Mouse (Mus musculus): ENCODE data around the gene Mrps15.

The Mrps15 gene

DNA sequence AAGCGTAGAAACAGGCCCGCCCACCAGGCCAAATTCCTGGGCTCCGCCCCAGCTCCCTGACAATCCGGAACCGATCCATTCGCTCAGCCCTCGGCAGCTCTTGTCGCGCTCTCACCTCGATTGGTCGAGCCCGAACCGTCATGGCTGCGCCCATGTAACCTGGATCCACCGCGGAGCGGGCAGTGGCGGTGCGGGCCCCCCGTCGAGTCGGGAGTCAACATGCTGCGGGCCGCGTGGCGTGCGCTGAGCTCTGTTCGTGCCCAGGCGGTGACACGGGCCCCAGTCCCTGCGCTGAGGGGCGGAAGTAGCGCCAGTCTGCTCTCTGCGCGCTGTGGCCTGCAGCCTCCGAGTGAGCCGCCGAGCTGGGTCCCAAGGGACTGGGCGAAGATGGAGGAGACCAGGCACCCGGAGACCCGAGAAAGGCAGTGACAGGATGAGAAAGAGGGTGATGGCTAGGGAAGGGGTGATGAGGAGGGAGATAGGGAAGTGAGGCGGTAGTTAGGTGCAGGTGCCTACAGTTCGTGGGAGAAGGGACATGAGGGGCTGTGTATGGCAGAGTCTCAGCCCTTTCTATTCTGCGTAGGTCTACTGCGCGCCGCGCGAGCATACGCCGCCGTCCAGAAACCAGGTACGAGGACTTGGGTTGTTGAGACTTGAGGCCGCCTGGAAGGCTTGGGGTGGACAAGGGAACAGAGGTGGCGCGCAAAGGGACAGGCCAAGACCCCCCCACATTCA is at the start of gene Mrps15:
Gene Mrps15 (plus strand): TSS at position 75 of the 735 bp plus-strand sequence.
- peak; percentile 89 to 95 for DNase-seq (ENCODE audit: inconsistent age in 2 of 2, low spot score in 1 of 2)

DNA sequence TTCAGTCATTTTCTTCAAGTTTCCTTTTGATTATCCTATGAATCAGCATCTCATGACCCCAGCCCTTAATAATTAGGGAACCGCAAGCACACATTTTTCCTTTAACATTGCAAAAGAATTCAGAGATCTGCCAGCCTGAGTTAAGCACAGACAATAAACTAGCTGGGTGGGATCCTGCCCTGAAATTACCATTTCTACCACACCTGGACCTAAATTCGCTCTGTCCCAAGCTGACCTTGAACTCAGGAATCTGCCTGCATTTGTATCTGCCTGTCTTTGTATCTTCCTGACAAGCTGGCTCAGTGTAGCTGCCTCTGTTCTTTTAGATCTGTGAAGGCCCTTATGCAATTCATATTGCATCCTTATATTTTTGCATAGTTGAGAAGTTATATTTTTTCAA is 48.9 kb upstream of the Mrps15 start:
- DNase-seq (ENCODE audit: inconsistent age in 2 of 2, low spot score in 1 of 2) = no peak

DNA sequence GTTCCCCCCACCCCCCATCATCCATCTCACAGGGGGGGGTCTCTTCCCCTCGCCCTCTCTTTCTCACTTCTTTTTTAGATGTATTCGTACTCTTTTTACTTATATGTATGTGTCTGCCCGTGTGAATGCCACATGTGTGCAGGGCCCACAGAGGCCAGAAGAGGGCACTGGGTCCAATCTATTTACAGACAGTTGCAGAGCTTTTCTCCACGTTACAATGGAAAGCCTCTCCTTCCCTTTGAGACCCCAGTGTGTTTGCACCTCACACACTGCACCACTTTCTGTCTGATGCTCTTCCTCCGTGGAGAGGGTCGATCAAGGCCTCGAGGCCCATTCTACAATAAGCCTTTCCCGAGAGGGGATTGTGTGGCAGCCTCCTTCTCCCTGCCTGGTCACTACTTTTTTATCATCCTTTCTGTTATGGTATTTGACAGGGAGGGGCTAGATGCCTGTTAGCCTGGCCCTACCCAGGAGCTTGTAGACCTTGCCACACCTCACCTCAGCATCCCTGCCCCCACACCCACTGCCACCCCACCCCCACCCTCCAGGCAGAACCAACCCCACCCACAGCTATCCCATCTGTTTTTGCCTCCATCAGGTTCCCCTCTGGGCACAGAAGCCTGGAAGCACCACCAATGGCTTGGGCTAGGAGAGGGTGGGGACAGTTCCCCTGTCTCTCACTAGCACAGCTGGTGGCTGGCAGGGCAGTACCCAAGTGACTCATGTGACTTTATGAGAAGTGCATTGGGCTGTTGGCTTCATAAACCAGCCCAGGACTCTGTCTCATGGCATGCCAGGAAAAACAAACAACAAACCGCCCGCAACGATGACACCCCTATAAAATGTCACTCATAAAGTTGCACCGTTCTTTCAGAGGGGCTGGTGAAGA is 45.2 kb upstream of the Mrps15 start:
- DNase-seq (ENCODE audit: inconsistent age in 2 of 2, low spot score in 1 of 2) = no peak

DNA sequence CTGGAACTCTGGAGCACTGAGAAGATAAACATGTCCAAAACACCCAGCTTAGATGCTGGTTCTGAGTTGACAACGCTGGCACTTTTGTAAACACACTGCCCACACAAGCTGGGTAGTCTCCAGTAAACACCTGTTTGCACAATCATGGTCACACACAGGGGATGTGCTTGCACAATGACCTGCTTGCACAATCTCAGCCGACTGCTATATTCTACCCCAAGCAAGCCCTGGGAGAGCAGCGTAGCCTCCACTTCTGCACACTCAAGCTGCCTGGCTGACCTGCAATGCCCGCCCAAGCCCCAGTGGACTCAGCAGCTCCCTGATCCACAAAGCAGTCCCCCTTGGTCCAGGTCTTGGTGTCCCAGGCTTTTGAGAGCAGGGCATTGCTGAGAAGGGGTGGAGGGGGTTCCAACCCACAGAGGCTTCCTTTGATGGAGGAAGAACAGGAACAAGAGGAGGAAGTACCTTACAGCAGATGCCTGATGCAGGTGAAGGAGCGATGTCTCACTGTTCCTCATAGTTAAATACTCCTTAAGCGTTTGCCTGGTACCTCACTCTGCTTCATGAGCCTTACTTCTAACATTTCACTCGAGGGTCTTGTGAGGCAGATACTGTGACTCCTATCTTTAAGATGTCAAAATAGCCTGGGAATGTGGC is 28.9 kb upstream of the Mrps15 start:
- DNase-seq (ENCODE audit: inconsistent age in 2 of 2, low spot score in 1 of 2) = peak in 1 of 2 experiments; percentile 34

DNA sequence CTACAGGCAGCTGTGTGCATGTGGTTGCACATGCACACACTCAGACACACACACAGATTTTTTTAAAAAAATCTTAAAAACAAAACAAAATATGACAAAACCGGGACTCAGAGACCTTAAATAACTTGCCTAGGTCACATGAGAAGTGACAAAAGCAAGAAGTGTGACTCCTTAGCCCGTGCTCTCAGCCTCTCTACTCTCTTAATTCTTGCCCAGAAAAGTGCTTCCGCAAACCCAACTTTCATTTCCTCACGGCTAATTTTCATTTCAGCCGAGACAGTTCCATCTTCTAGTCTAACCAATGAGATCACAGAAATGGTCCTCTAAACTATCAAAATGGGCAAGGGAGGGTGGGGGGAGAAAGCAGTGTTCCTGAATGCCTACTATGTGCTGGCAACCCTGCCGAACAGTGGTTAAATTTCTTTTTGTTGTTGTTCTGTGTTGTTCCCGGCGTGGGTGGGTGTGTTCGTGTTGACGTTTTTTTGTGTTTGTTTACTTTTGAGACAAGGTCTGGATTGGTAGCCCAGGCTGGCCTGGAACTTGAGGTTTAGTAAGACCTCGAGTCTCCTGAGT is 27.7 kb upstream of the Mrps15 start:
- no peak for DNase-seq (ENCODE audit: inconsistent age in 2 of 2, low spot score in 1 of 2)

DNA sequence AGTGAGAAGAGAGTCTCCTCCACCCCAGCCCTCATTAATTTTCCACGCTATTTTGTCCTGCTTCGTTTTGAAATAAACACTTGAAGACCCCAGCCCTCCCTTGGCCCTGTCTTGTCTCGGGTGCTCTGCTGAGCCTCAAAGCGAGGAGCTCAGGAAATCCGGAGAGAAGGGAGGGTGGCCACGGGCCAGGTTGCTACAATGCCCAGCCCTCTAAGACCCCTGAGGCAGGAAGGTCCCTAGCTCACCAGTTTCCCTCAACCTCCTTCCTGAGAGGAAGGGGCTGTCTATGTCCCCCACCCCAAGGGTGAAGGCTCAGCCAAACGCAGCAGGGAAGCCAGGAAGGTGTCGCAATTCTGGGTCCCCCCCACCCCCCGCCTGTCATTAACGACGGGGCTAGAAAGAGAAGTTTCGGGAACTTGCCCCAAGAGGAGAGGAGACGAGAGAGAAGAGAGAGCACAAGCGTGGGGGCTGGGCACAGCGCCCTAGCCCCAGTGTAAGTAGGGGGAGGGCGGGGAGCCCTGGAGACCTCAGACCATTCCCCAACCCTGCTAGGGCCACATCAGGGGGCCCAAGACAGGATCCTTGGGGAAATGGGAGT is 22.3 kb upstream of the Mrps15 start, which contains the start of gene Csf3r:
Gene Csf3r (plus strand): TSS at position 248 of the 598 bp plus-strand sequence.
- no peak for DNase-seq (ENCODE audit: inconsistent age in 2 of 2, low spot score in 1 of 2)

DNA sequence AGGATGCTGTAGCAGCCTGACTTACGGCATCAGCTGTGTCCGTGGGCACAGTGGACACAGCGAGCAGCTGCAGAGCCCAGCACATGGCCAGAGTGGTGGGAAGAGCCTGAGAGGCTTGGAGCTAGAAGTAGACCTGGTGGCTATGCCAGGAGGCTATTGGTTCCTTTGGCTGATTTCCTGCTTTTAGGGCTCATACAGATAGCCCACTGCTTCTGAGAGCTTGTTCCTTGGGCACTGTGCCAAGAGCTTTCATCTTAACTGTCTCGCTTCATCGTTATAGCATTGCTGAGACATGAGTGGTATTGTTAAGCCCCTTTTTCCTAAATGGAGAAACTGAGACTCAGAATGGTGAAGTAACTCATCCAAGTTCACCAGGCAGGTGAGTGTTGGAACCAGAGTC is 20.9 kb upstream of the Mrps15 start:
- no peak for DNase-seq (ENCODE audit: inconsistent age in 2 of 2, low spot score in 1 of 2)

DNA sequence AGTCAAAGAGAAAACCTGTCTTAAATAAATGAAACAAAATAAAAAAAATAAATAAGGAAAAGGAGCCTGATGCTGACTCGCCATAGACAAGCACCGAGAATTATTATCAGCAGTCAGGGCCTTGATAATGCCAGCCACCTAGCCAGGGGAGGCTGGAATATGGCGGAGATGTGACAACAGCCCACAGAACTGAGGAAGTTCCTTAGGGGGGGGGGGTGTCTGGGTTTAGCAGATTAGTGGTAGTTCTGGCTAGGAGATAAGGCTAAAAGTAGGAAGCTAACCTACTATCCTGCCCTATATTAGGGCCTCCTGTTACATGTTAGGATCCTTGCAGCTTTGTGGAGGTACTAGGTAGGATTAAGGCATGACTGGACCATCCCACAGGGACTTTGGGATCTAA is 18.7 kb upstream of the Mrps15 start:
- DNase-seq (ENCODE audit: inconsistent age in 2 of 2, low spot score in 1 of 2) = no peak

DNA sequence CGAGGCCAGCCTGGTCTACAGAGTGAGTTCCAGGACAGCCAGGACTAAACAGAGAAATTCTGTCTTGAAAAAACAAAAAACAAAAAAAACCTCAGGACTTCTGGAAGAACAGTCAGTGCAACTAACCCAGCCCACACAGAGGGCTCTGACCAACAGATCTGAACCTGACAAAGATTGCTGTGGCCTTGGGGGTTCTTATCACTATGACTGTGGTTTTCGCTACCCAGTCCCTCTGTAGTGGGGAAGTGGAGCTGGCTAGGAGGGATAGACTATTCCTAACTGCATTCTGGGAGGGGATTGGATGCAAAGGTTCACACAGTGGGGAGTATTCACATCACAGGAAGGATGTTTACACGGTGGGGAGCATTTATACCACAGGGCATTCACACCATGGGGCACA is 17.7 kb upstream of the Mrps15 start:
- no peak for DNase-seq (ENCODE audit: inconsistent age in 2 of 2, low spot score in 1 of 2)

DNA sequence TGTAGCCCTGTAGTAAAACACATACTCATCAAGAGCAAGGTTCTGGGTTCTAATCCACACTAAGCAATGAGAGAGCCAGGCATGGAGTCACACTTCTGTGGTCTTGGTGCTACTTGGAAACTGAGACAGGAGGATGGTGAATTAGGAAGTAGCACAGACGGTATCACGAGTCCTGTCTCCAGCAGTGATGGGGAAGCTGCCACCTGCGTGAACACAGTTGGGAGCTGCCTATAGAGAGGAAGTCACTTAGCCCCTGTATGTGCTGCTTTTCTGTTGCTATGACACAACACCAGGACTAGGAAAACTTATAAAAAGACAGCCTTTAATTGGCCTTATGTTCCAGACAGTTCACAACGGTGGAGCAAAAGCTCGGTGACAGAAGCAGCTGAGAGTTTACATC is 16.0 kb upstream of the Mrps15 start:
- no peak for DNase-seq (ENCODE audit: inconsistent age in 2 of 2, low spot score in 1 of 2)

DNA sequence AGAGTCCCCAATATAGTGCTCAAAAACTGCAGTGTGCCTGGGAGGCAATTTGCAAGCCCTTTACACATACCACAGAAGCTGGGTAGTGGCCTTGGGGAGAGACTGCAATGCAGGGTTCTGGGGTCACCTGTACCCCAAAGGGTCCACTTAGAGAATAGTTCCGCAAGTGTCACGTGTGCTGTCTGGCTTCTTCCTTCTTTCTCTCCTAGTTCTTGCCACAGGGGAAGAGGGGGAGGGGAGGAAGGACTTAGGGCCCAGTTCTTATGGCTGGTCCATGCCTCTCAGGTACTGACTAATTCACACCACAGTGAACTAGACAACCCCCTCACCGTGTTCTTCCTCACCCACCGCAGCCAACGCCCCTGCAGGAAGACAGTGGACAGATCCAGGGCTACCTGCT is 11.3 kb upstream of the Mrps15 start:
- no peak for DNase-seq (ENCODE audit: inconsistent age in 2 of 2, low spot score in 1 of 2)

DNA sequence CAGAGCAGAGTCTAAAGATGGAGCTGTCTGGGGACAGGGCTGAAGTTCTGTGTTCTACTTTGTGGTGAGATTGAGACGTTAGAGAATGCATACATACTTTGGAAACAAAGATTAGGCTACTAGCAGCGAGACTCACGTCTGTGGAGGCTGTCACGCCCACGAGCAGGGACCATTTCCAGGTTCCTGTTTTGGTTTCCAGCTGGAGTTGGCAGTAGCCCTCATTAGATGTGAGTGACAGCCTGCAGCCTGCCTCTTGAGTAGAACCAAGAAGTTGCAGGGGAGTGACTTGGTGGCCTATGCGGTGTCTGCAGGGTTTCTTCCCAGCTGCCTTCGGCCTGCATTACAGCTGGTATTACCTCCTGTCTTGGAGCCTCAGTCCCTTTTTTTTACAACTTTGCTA is 4.9 kb downstream of the Mrps15 start:
- no peak for DNase-seq (ENCODE audit: inconsistent age in 2 of 2, low spot score in 1 of 2)

DNA sequence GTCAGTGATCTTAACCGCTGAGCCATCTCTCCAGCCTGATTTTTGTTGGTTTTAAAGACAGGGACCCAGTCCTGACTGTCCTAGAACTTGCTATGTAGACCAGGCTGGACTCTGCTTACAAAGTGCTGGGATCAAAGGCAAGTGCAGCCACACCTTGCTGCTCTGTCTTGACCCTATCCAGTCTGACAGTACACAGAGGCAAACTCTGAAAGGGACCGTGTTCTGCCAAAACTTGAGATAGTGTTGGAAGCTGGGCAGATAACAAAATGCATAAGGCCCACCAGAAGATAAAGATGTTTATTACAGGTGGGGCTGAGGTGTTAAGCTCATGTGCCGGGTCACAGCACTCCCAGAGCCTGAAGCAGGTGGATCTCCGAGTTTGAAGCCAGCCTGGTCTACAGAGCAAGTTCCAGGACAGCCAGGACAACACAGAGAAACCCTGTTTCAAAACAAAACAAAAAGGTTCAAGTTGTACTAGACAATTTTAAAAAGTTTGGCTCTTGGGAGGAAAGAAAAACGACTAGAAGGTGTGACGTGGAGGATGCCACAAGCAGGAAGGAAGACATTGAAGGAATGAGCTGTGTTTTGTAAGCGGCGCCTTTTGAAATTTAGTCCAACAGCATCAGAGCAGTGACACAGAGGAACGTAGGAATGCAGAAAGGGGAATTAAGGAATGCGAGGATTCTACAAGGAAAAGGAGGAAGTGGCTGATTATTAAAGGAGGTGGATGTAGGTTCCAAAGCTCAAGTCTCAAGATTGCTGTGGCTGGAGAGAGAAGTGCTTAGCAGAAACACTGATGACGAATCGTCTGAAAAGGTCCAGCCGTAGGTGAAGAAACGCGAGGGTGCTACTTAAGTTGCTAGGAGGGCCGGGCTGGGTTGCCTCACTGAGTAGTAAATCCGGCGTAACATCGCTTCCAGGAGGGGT is 10.7 kb downstream of the Mrps15 start:
- no peak for DNase-seq (ENCODE audit: inconsistent age in 2 of 2, low spot score in 1 of 2)

DNA sequence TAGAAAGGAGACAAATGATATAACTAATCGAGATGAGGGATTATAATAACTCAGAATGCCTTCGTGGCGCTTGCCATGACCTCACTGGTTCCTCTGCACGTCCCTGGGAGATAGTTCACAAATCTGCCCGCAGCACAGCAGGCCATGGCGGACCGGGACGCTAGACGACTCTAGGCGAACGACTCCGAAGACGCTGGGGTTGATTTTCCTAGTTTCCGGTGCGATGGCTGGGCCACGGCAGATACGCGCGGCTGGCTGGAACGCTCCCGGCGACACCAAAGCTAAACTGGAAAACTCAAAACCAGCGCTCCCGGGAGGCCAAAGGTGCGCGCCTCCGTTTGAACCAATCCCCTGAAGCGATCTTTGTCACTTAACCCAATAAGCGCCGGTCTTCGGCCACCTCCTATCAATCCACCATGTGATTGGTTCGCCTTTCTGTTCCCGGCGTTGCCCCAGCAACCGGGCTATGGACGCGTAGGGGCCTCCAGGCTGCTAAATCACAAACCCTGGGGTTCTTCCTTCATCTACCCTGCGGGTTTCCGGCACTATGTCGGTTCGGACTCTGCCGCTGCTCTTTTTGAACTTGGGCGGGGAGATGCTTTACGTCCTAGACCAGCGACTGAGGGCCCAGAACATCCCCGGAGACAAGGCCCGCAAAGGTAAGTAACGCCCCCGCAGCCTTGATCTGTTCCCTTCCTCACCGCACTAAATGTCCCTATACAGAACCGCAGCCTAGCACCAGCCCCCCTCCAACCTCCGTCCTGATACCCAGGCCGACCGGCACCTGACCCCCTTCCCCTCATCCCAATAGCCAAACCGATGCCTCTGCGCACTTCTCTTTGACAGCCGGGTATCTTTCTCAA is 11.6 kb downstream of the Mrps15 start, which contains the start of gene Oscp1:
Gene Oscp1 (plus strand): TSS at position 432 of the 863 bp plus-strand sequence.
- DNase-seq (ENCODE audit: inconsistent age in 2 of 2, low spot score in 1 of 2) = peak; percentile 91 to 96

DNA sequence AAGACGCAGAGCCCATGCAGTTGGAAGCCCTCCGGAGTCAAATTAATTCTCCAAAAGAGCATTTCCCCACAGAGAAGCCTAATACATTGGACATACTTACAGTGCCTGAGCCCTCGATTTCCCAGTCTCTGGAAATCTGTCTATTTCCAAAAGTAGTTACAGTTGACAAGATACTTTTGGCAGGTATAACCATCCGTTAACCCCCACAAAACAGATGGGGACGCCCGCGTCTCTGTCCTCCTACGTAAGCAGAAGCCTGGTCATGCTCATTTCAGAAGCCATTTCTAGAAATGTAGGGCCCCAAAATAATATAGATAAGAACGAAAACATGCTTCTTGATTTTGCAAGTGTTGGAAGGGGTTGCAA is 12.3 kb downstream of the Mrps15 start:
- DNase-seq (ENCODE audit: inconsistent age in 2 of 2, low spot score in 1 of 2) = no peak

DNA sequence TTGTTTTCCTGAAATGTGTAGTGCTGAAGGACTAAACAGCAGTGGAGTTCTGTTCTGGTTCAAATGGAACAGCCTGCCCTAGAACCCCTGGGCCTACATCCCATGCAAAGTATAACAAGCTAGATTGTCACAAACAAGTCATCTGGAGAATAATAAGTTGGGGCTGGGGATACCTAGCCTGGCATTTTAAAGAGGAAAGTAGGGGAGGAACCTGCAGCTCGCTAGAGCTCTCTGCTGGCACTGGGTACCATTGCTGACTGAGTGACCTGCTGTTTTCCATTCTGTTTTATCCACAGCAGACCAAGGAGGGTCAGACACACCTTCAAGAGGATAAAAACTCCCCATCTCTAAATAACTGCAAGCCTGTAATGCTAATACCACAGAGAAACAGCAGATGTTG is 16.1 kb downstream of the Mrps15 start:
- DNase-seq (ENCODE audit: inconsistent age in 2 of 2, low spot score in 1 of 2) = peak in 1 of 2 experiments; percentile 51

DNA sequence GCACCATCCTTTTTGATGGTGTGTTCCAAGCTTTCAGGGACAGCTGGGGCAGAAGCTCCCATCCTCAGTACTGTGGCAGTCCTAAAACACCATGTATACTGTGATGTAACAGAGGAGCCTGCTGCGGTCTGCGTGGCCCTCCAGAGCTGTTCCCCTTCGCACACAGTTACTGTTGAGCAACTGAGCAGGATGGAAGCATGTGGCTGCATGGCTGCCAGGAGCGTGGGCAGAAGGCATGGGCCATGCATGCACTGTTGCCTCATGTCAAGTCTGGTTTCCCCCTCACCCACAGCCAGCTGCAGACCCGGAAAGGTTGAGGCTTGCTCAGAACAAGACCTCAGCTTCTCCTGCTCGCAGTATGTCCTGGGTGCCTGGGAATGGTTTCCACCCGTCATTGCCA is 18.5 kb downstream of the Mrps15 start:
- peak in 1 of 2 experiments; percentile 58 for DNase-seq (ENCODE audit: inconsistent age in 2 of 2, low spot score in 1 of 2)

DNA sequence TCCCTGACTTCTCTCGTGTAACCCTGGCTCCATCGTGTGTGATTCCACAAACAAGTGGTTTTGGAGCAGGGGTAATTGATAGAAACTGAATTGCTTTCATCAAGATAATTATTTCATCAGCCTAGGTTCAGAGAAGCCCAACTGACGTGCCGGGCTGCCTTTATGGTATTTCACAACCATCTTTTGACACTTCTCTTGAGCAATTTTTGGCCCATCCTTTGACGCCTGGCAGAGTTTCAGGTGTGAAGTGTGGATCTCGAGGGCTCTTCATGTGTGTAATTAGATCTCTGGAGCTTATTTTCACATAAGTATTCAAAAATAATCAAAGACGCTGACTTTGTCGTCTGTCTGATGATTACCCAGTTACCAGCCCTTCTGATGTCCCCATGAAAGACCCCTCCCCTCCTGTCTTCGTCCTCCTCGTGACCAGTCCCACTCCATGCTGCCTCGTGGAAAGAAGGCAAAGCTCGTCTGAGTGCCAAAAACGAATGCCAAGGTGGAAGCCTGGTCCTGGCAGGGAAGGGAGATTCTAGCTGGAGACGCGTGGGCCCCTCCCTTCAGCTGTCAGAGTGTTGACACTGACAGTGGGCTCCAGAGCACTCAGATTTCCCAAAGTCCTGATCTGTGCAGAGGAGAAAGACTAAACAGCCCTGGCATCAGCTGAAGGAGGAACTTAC is 20.8 kb downstream of the Mrps15 start:
- DNase-seq (ENCODE audit: inconsistent age in 2 of 2, low spot score in 1 of 2) = peak in 1 of 2 experiments; percentile 63

Data from adrenal gland, adult (tissue).